Mouse (Mus musculus) thymus, adult 2 months (tissue): Measurements from ENCODE around the gene Psmb10. TPM values are rescaled to one million over a fixed set of nuclear protein-coding genes. Genes with fewer than 3 reads are reported as not detected.
A peak's percentile ranks its signal among the peaks of the same experiment; 100 is the strongest.

ENCODE experiments used
- DNase-seq: peaks from one replicate; pipeline ENCODE4 v3.0.0; 2021
- H3K27ac ChIP-seq: fragments of 200-500 bp; 2 replicates; pipeline ENCODE4 v1.5.1; 2012; ENCODE audit warnings: low read length, control low read depth; ENCODE audit not compliant: control insufficient read depth, insufficient read depth
- H3K27me3 ChIP-seq: fragments of 200-500 bp; 2 replicates; pipeline ENCODE4 v1.6.1; 2012; ENCODE audit warnings: mild to moderate bottlenecking, low read length, moderate library complexity, mixed read lengths; ENCODE audit not compliant: control insufficient read depth, insufficient read depth
- H3K36me3 ChIP-seq: fragments of 200-500 bp; 2 replicates; pipeline ENCODE4 v1.6.1; 2012; ENCODE audit warnings: mild to moderate bottlenecking, low read length, moderate library complexity; ENCODE audit not compliant: control insufficient read depth, insufficient read depth
- H3K4me1 ChIP-seq: fragments of 200-500 bp; replicated peaks from 2 replicates; pipeline ENCODE4 v1.6.1; 2012; ENCODE audit warnings: low read length; ENCODE audit not compliant: control insufficient read depth, insufficient read depth
- H3K4me3 ChIP-seq: fragments of 200-500 bp; 2 replicates; pipeline ENCODE4 v1.5.1; 2012; ENCODE audit warnings: mild to moderate bottlenecking, low read length, control low read depth, moderate library complexity; ENCODE audit not compliant: control insufficient read depth, insufficient read depth
- CTCF ChIP-seq: fragments of 200-500 bp; IDR thresholded peaks from 2 replicates; pipeline ENCODE4 v1.5.1; 2012; ENCODE audit warnings: mild to moderate bottlenecking, control low read depth, low read length, moderate library complexity, borderline replicate concordance; ENCODE audit not compliant: control insufficient read depth, poor library complexity, insufficient read depth; ENCODE audit errors: extremely low read depth
- POLR2A ChIP-seq: fragments of 200-500 bp; IDR thresholded peaks from 2 replicates; pipeline ENCODE4 v1.6.1; 2012; ENCODE audit warnings: mild to moderate bottlenecking, low read length, control low read depth, moderate library complexity; ENCODE audit not compliant: control insufficient read depth, poor library complexity, insufficient read depth; ENCODE audit errors: extremely low read depth
- WGBS: fragments of 180-500 bp; shearing (Covaris S2); methylation state at CpG from one replicate; pipeline ENCODE4 v1.1.7; 2018; 5-methylcytosine and 5-hydroxymethylcytosine counted together
- polyA plus RNA-seq: library from polyadenylated mRNA; depleted of rRNA; stranded (reverse); fragments of >200 nt; gene quantifications from 2 replicates; pipeline ENCODE4 v1.2.3, GENCODE M21; 2012

Gene Psmb10
- polyA plus RNA-seq, 1 experiment, result 484 TPM

DNA sequence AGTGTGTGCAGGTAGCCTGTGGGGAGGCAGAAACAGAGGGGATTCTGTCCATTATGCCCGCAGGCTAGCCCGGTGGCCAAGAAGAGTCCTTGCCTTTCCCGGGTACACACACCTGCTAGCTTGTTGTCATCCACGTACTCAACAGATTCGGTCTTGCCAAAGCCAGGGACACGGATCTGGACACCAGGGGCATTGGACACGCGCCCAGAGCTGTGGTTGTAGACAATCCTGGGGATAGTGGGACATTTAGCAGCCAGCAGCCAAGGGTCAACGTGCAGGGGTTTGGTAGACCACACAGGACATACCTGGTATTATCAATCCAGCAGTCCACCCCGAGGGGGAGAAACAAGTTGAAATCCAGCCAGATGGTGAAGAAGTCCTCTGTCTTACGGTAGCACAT lies 3.8 kb upstream of the Psmb10 start:
- Histone ChIP-seq H3K36me3 (peaks cover 12% of the 10 kb centered on the region), H3K27me3 (no peaks in the 10 kb centered on the region), H3K4me3 (no peak overlapping the region), H3K4me1 (peaks cover 11% of the 10 kb centered on the region), H3K27ac (no peak overlapping the region)
- 95% methylated on average over 11 of the region's 11 CpGs for WGBS
- no peak for TF ChIP-seq CTCF
- no peak for TF ChIP-seq POLR2A
- no peak for DNase-seq

DNA sequence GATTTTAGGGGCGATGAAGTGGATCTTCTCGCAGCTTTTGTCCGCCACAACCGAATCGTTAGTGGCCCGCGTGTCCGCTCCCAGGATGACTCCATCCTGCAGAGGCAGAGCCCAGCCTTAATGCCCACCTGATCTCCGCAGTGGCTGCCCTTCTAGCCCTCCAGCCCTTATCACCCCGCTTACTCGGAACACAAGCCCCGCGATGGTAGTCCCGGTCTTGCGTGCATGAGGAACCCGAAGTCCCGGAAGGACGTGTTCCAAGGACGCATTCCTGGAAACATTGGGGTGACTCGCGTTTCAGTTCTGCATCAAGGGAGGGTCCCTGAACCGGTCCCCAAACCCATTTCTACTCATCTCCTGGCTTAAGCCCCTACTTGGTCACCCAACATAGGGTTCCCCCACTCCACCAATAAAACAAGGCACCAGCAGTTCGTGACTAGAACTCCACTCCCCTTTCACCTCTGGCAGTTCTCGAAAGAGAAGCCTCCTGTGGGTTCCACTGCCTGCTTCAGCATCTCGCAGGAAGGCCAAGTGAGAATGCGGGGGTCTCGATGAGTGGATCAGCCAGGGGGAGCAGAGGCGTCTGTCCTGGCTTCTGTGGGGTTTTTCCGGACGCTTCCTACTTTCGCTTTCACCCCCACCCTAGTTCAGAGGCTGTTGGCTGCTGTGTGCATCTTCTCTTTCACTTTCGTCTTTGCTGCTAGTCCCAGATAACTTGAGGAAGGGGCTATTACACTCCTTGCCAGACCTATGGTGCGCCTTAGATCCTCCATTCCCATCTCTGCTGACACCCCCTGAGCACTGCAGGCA lies 543 bp downstream of the Psmb10 start:
- DNase-seq, result peak; percentile 58
- H3K27me3 ChIP-seq, result no peaks in the 10 kb centered on the region
- H3K36me3 ChIP-seq, result no peaks in the 10 kb centered on the region
- TF ChIP-seq CTCF (no peak), POLR2A (peak; percentile 24; the same call in 1 of the 2 replicates)
- peaks cover 15% of the 10 kb centered on the region for H3K4me1 ChIP-seq
- WGBS, result 0% methylated on average over 33 of the region's 33 CpGs
- H3K4me3 ChIP-seq, result peak overlapping the region; percentile 87
- H3K27ac ChIP-seq, result peak overlapping the region; percentile 91

DNA sequence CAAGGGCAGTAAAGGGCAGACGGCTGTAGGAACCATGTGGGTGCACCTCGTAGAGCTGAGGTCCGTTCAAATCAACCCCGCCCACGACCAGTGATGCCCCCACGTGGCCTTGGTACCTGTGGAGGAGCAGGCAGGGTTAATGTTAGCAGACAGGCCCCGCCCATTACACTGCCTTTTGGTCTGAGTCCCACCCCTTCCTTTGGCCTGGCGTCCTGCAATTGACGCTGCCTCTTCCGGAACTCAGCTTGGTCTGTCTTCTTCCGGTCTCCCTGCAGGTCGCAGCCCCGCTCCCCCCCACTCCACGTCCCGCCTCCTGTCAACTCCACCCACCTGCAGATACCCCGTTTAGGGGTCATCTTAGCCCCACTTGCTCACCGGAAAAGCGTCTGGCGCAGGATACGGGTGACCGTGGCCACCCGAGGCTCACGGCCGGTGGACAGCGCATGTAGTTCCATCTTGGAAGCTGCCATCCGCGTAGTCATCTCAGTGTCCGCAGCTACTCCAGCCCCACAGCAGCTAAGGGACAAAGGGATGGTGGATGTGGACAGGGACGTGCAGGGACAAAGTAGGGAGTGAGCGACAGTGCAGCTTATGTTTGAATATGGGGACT lies 1.3 kb downstream of the Psmb10 start:
- peaks cover 15% of the 10 kb centered on the region for H3K4me1 ChIP-seq

DNA sequence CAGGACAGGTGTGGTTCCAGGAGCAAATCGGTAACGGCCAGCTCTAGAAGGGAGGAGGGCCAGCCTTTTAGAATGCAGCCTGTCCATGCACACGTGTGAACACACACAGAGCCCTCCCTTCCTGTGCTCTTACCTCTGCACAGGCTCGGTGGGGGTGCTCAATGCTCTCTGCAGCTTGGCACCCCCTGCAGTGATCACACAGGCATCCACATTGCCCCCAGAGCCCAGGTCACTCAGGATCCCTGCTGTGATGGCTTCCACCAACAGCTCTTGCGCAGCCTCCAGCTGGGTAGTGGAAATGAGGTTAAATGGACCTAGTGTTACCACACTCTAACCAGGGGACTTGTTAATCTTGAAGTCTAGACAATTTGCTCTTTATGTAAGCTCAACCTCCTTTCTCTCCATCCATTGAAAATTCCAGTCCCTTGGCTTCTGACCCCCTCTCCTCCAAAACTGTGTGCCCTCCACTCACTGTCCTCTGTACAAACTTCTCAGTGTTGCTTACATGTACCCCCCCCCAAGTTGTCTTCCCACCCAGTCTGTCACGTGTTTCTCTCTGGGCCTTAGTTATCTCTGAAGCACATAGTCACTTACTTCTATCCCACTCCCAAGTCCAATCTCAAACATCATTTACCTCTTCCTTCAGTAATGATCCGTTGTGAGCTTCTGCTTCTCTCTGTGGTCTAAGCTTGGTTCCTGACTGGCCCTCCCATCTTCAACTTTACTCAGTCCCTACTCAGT lies 2.2 kb downstream of the Psmb10 start:
- DNase-seq, result no peak
- no peak overlapping the region for H3K4me3 ChIP-seq

More for the DNA sequence above, 1.3 kb downstream of the Psmb10 start:
- H3K27ac ChIP-seq, result peak overlapping the region; percentile 91; the same call in 1 of the 2 replicates
- DNase-seq, result peak; percentile 71
- peak overlapping the region; percentile 87 for H3K4me3 ChIP-seq
- WGBS, result 2% methylated on average over 30 of the region's 30 CpGs
- H3K27me3 ChIP-seq, result no peaks in the 10 kb centered on the region
- no peaks in the 10 kb centered on the region for H3K36me3 ChIP-seq
- TF ChIP-seq POLR2A (no peak), CTCF (no peak)

DNA sequence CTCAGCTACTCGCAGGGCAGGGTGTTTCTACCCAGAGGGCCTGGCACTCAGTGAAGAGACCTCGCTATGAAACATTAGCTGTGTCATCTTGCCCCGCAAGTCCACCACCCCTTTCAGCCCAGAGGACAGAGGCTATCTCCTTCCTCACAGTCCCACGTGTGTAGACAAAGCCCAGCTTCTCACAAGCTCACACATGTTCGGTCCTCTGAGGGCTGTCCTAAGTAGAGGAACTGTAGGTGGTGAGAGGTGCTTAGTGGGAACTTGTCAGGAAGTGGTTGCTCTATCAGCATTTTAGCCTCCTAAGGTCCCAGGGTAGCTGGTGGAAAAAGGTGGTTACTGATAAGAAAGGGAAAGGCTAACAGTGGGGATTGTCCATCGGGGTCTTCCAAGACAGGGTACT lies 3.1 kb downstream of the Psmb10 start:
- Histone ChIP-seq H3K4me3 (no peak overlapping the region), H3K27ac (no peak overlapping the region), H3K4me1 (peaks cover 17% of the 10 kb centered on the region), H3K27me3 (no peaks in the 10 kb centered on the region), H3K36me3 (peaks cover under 1% of the 10 kb centered on the region; the same call in 1 of the 2 replicates)
- TF ChIP-seq POLR2A, result no peak
- TF ChIP-seq CTCF, result no peak
- WGBS, result 51% methylated on average over 6 of the region's 6 CpGs
- DNase-seq, result no peak

More for the DNA sequence above, 2.2 kb downstream of the Psmb10 start:
- 81% methylated on average over 7 of the region's 7 CpGs for WGBS
- H3K4me1 ChIP-seq, result peaks cover 15% of the 10 kb centered on the region
- H3K27ac ChIP-seq, result no peak overlapping the region
- TF ChIP-seq CTCF (no peak), POLR2A (no peak)
- H3K27me3 ChIP-seq, result no peaks in the 10 kb centered on the region
- H3K36me3 ChIP-seq, result no peaks in the 10 kb centered on the region

DNA sequence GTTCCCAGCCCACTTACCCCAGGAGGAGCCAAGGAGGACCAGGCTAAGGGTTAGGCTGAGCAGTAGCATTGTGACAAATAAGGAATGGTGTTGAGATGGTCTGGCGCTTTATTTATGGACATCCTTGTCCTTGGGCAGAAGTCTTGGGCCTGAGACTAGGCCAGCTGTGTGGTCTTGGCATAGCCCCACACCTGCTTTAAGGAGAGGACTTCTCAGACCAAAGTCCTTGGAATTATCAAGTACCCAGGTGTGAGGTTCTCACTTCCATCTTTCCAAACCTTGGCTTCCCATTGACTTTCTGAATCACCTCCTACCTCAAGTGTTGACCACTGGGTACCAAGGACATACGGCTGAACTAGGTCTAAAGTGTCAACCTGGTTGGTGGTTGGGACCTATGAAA lies 4.5 kb downstream of the Psmb10 start, which contains the start of gene Ctrl:
Gene Ctrl (minus strand): TSS at position 101 of the 400 bp plus-strand sequence.
- 100% methylated on average over 2 of the region's 2 CpGs for WGBS
- peaks cover 9% of the 10 kb centered on the region for H3K4me1 ChIP-seq

More for the DNA sequence above, 4.5 kb downstream of the Psmb10 start, which contains the start of gene Ctrl:
- no peak within 1 kb of the TSS for H3K4me3 ChIP-seq
- no peak within 1 kb of the TSS for H3K27ac ChIP-seq
- no peak for DNase-seq
- peaks cover 6% of the 10 kb centered on the region; the same call in 1 of the 2 replicates for H3K36me3 ChIP-seq
- TF ChIP-seq CTCF (no peak), POLR2A (no peak)
- H3K27me3 ChIP-seq, result no peaks in the 10 kb centered on the region
